Mouse (Mus musculus): Measurements from ENCODE around the gene Camk2d.

The Camk2d gene

DNA sequence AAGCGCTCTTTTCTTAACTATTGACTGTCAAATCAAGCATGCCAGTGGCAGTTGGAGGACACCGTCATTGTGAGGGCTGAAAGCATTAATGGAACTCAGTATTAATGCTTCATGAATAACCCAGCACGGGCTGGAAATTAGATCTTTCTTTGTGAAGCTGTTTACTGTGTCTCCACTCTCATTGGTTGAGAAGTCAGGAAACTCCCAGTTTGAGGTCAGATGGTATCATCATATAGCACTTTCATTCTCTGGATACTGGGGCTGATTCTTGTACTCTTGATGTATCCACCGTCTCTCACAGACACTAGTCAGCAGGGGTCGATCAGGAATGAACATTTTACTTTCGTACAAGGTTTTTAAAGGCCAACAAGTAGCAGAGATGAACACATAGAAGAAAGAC lies 54.6 kb downstream of the Camk2d start:
- DNase-seq (ENCODE audit: low read depth, low spot score) = no peak

DNA sequence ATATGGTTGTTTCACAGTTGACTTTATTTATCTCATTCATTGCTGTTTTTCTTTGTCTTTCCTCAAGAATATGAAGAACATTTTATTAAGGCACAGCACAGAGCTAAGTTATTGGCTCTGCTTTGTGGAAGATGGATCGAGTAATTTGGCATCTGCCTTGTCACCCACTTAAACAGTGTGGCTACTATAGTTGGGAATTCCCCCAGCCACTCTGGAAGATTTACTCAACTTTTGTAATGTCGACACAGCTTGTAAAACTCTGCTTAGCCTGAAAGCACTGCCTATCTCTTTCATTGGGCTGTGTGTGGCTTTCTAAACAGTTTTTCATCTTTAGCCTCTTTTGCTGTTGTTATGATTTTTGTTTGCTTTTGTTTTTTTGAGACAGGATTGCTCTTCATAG lies 56.3 kb downstream of the Camk2d start:
- no peak for DNase-seq (ENCODE audit: low read depth, low spot score)

DNA sequence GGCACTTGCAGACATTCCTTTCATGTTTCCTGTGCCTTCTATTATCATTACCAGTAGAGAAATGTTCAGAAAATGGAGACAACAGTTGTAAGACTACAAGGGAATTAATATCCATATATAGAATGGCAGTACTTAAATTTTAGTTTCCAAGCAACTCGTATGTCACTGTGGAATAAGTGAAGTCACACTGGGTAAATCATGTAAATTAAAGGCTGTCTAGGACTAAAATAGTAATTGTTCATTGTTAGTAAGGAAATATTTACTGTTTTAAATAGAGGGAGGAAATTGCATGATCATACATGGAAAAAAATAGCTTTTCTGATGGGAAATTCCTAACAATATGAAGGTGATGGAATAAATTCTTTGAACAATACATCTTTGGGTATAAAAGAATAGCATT lies 57.0 kb downstream of the Camk2d start:
- no peak for DNase-seq (ENCODE audit: low read depth, low spot score)

DNA sequence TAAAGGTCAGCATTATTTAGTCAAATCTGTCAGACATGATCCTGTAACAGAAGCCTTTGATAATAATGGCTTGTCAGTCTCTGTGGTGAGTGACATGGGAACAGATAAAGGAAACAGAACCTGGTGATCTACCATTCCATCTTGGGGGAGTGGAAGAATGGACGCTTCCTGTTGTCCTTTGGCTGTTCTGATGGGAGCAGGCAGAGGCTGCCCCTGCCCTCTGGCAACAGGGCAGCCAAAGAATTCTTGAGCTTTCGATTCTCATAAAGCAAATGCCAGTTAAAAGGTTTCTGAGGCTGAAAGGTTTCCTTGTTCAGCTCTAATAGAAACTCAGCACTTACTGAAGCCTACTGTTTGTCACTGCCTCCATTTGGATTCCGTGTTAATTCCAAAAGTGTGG lies 60.1 kb downstream of the Camk2d start:
- DNase-seq (ENCODE audit: low read depth, low spot score) = no peak

DNA sequence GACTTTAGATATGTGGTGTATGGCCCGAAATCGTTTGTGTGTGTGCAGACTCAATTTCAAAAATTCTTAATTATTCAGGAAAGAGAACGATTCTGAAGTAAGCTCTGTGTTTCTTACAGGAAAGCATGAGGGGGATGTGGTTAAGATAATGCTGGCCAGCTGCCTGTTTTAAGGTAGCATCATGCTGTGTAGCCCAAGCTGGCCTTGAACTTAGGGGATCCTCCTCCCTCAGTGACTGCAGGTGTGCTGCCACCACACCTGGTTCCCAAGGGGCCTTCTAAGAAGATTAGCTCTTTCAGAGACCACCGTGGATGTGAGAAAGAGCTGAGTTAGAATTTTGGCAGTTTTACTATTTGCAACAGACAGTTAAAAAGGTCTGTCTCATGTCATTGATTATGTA lies 61.8 kb downstream of the Camk2d start:
- no peak for DNase-seq (ENCODE audit: low read depth, low spot score)

DNA sequence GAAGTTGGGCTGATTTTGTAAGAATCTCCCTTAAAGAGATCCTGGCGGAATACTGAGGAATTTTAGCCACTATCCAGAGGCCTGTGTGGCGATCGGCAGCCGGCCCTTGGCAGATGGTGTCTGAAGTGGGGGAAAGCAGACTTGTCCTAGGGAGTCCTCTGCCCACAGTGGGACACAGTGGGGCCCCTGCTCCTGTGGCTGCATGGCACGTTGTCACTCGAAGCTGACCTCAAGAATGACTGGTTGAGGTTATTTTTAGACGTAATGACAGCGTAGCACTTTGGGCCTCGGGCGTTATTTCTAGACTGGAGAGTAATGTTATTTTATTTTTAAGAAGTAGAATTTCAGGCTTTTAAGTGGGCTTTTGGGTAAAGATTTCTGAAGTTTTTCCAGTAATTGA lies 62.7 kb downstream of the Camk2d start:
- DNase-seq (ENCODE audit: low read depth, low spot score) = peak; percentile 46

DNA sequence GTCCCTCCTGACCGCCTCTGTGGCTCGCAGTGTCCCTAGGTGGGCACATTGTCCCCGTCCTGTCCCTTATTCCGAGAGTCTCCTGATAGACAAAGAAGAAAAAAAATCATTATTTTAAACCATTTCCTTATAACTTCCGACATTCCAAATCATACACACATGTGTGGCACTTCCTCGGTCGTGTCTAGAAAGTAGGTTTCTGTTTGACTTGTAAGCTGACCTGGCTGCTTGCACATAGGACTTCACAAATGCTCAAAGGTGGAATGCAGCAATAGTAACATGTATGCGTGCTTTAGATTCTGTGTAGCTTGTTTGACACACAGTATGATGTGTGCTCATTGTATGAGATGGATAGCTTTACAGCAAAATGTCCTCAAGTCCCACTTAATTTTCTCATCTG lies 63.1 kb downstream of the Camk2d start:
- no peak for DNase-seq (ENCODE audit: low read depth, low spot score)

DNA sequence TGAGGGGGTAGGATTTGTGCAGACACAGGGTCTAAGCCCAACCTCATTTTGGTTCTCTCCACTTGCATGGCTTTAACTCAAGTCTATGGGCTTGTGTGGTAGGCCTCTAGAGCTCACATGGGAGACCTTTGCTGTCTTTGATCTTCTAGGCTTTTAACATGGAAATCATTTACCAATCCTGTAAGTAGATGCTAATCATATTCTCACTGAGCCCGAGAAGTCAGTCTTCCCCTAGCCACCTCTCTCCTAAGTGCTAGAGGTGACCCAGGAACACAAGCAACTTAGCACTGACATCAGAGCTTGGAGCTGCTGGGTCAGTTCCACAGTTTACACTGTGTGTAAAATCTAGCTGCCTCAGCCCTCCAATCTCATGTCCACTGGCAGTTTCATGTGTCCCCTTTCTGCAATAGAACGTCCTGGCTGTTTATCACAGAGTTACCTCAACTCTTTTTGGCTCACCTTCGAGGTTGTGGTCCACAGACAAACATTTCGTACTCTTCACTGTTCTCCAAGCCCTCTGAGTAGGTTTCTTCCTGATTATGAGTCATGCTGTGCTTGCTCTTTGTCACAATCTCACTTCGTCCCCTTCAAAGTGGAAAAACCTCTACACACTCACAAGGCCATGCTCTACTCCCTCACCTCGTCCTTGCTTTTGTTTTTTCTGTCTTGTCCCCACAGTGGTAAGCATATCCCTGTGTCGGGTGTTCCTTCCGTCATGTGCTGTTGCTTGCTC lies 63.9 kb downstream of the Camk2d start:
- no peak for DNase-seq (ENCODE audit: low read depth, low spot score)

DNA sequence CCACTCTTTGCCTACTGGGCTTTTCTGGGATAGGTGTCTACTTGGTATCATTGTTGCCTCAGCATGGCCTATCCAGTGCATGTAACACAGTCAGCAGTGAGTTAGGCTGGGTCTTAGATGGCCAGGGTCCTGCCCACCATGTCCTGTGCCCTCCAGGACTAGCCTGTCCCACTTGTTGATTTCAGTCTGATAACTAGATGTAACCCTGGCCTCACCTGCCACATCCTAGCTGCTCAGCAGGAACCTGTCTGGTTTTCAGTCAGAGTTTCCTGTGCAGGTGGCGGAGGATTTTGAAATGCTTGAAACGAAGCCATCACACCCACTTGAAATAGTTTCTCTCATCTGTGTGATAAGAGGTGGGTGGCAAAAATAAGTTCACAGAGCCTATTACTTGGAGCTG lies 64.5 kb downstream of the Camk2d start:
- DNase-seq (ENCODE audit: low read depth, low spot score) = no peak

DNA sequence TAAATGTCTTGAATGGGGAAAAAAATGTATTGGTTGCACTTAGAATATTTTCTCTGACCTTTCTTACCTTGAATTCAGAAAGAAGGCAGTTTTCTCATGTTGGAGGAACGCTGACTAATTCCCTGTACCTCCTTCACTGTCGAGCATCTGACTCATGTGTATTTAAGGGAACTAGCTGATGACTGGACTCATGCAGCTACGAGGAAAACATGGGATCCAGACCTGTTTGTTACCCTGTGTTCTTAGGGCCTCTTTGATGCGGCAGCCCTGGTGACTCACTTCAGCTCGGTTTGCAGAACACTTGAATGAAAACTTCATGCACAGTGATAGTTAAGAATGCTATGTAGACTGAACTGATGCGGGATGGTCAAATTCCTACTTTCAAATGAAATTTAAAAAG lies 64.9 kb downstream of the Camk2d start:
- no peak for DNase-seq (ENCODE audit: low read depth, low spot score)

DNA sequence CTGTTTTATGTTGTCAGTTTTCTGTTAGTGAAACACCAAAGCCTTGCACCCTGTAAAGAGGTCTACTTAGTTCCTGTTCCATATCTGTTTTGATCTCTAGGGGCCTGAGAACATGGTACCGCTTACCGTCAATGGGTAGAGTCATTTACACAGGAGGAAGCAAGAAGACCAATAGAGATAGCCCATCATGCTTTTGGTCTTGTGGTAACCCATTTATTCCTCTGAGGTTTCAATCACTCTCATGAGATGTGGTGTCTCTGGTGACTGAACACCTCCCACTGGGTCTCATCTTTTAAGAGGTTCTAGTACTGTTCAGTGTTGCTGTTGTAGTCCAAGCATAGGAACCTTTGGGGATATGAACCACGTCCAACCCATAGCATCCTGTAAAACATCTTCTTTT lies 65.8 kb downstream of the Camk2d start:
- no peak for DNase-seq (ENCODE audit: low read depth, low spot score)

DNA sequence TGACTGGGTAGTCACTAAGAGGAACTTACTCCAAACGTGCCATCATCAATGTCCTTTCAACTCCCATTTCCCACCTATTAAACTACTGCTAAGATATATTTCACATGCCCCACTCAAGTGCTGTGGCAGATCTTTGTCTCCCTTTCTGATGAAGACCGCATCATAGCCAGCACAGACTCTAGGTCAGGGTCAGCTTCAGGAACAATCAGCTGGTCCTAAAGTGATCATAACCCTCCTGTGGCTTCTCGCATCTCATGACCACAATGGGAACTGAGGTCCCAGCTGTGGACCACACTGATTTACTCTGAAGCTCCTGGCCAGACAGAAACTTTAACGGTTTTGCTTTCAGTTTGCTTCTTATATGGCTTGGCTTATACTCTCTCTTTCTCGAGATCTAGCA lies 67.3 kb downstream of the Camk2d start:
- DNase-seq (ENCODE audit: low read depth, low spot score) = no peak

DNA sequence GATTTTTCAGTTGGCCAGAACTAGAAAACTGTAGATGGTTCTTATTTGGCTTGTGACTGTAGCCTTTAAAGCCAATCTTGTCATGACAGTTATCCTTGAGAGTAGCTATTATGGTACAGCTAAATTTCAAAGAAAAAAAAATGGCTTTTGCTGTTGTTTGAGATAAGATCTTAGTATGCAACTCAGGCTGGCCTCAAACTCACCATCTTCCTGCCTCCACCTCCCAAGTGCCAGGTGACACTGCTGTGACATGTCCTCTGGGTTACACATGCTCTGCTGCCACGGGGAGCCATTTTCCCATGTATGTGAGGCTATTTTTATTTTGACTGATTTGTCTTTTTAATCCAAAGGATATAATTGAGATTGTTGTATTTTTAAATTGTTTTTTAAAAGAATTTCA lies 69.8 kb downstream of the Camk2d start:
- DNase-seq (ENCODE audit: low read depth, low spot score) = no peak

DNA sequence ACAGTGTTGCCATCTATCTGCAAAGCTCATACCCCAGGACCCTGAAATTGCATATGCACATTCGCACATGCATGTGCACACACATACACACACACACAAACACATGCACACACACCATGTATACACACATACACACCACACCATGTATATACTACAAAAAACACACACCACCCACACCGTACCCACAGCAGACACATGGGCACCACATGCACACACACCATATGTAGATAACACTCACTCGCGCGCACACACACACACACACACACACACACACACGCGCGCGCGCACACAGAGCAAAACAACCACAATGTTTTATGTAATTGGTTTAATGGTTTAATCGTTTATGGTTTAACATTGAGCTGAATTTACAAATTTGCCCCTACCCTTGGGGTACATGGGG lies 70.9 kb downstream of the Camk2d start:
- no peak for DNase-seq (ENCODE audit: low read depth, low spot score)

DNA sequence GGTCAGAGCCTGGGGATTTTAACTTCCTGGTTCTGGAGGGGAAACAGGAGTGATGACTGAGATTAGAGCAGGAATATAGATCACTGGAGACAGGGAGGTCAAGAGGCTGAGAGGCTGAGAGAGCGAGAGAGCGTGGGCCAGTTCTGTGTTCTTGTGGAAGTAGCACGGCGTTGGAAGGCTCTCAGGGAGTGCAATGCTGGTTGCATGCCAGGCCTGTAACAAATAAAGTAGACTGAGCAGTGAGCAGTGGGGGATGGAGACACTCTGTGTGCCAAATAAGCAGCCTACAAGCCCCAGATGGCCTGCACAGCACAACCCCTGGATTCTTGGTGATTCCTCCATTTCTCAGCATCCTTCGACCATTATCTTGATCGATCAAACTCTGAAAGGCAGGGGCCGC lies 71.3 kb downstream of the Camk2d start:
- DNase-seq (ENCODE audit: low read depth, low spot score) = peak; percentile 70

DNA sequence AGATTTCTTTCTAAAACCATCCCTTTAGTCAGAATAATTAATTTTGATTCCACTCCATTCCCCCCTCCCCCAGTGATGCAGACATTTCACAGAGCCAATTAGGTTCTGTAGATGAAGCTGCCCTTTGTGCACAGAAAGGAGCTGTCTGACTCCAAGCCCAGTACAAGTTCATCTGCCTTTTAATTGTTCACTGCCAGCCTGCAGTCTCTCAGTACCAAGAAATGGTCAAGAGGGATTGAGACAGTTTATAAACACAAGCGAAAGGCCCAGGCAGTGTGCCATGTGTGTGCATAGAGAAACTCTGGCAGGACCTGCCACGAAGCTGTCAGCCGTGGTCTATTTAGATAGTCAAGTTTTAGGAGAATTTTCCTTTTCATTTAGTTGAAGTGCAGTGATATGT lies 72.0 kb downstream of the Camk2d start:
- no peak for DNase-seq (ENCODE audit: low read depth, low spot score)

DNA sequence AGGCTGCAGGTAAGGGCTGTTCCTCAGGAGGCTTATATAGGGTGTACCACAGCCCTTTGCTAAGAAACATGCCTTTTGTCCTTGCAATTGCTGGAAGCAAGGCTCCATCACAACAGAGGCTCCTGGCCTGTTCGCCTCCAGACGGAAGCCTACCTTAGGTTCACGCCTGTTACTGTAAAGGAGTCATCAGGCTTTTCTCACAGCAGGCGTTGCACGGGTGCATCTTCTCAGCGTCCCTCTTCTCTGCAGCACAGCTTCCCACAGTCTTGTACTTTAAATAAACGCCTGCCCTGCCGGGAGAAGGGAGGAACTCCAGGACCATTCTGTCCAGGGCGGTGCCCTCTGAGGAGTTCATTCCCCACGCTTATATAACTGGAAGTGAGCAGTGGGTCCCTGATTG lies 72.6 kb downstream of the Camk2d start:
- peak; percentile 44 for DNase-seq (ENCODE audit: low read depth, low spot score)

DNA sequence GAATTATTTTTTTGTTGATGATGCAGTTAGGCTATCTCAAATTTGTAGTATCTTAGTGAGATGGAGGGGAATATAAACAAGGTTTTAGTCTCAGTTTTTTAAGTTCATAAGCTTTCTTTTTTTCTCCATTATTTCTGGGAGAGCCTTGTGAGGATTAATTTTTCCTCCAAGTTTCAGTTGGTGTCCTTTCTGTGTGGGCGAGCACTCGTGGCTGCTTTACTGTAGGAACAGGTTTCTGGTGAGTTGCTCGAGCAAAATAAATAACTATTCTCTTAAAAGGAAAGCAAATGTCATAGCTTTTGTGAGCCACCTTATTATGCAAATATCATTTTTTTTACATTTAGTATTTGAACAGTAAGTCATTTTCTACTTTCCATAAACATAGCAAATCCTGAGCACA lies 74.3 kb downstream of the Camk2d start:
- DNase-seq (ENCODE audit: low read depth, low spot score) = no peak

DNA sequence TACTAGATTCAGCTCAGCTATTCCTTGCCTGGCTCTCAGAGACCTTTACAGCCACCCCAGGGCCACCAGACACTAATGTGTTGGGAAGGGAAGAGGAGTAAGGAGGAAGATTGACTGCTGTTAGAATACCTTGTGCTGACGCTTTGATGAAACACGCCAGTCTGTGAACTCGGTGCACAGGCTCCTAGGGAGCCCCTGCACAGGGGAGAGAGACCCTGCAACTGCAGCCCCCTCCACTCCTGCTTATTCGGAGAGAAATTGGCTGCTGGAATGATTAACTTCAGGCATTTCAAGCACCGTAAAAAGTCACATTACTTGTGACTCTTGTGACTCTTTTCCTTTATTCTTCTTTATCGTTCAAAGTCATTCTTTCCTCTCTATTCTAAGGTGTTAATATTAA lies 75.2 kb downstream of the Camk2d start:
- no peak for DNase-seq (ENCODE audit: low read depth, low spot score)

DNA sequence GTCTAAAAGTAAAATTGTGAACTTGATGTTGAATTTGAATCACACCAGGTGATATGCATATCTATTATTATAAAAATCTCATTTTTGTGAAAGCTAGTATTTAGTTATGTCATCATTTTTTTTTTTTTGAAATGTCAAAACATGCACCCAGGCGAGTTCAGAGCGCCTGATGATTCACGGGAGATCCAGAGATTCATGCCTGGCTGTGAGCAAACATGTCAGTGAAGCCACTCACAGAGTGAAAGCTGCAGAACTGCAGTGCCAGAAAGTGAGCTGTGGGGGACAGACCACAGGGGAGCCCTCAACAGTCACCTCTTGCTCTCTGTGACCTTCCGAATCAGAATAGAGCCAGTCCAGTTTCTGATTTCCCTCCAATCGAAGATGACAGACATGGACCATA lies 84.9 kb downstream of the Camk2d start:
- DNase-seq (ENCODE audit: low read depth, low spot score) = no peak

DNA sequence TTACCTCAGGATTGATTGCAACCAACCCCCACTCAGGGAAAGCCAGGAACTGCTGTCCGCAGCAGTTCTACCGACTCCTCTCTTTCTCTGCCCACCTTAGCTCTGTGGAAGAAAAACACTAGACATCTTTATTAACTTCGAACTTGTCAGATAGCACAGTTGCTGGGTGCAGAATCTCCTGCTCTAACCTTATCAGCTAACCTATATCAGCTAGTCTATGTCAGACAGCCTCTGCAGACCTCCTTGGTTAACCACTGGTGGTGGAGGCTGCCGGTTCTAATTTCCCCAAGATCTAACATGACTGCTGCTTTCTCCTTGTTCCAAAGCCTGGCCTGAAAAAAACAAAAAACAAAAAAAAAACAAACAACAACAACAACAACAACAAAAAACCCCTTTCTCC lies 85.9 kb downstream of the Camk2d start:
- DNase-seq (ENCODE audit: low read depth, low spot score) = no peak

DNA sequence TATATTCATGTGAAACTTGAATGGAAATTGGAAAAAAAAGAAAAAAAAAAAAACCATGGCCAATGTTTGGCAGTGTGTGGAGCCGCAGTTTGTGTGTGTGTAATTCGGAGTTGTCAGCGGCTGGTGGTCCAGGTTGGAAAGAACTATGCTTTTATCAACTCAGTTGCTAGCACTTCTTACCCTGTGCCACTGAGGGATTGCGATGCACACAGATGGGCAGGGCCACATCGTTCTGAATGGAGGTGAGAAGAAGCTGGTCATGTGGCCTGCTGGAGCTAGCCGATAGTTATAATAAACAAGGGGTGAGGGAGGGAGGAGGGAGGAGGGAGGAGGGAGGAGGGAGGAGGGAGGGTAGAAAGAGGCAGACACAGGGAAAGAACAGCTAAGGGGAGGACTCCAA lies 89.3 kb downstream of the Camk2d start:
- DNase-seq (ENCODE audit: low read depth, low spot score) = no peak

DNA sequence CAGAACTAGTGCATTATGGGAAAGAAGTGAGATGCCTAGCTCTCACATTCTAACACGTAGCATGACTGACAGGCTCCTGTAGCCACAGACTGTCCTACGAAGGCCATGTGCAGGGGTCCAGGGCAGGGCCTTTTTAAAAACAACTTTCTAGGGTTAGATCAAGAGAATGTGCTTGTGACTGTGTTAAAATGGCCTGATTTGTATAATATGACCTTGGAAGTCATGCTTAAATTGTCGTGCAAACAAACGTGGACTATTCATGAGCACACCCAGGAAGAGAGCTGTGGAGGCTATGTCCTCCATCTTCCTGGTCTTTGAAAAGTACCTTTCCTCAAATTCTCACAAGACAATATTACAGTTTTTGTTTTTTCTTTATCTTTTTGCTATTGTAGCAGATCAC lies 91.0 kb downstream of the Camk2d start:
- no peak for DNase-seq (ENCODE audit: low read depth, low spot score)

DNA sequence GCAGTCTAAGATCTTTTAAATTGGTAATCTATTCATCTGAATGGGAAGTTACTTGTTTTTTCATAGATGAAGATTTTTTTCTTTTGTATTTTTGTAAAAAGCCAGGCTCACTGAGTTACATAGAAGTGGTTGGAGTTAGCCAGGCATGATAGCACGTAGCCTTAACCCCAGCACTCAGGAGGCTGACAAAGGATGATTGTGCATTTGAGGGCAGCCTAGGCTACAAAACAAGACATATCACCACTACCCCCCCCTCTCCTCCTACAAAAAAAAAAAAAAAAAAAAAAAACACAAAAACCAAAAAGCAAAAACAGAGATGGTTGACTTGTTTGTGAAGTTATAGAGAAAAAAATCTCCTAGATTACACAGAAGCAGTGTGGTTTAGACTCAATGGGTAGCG lies 92.4 kb downstream of the Camk2d start:
- DNase-seq (ENCODE audit: low read depth, low spot score) = no peak
